Mouse (Mus musculus): ENCODE measurements around the gene Trpv2. TPM values are rescaled to one million over a fixed set of nuclear protein-coding genes. Genes with fewer than 3 reads are reported as not detected.

Trpv2 gene
- polyA plus RNA-seq (2014; fragmentation: Illumina TruSeq; extraction: RNeasy Lipid Tissue Mini Kit (QIAGEN cat#74804); ENCODE audit: low read depth, low replicate concordance) = not detected

DNA sequence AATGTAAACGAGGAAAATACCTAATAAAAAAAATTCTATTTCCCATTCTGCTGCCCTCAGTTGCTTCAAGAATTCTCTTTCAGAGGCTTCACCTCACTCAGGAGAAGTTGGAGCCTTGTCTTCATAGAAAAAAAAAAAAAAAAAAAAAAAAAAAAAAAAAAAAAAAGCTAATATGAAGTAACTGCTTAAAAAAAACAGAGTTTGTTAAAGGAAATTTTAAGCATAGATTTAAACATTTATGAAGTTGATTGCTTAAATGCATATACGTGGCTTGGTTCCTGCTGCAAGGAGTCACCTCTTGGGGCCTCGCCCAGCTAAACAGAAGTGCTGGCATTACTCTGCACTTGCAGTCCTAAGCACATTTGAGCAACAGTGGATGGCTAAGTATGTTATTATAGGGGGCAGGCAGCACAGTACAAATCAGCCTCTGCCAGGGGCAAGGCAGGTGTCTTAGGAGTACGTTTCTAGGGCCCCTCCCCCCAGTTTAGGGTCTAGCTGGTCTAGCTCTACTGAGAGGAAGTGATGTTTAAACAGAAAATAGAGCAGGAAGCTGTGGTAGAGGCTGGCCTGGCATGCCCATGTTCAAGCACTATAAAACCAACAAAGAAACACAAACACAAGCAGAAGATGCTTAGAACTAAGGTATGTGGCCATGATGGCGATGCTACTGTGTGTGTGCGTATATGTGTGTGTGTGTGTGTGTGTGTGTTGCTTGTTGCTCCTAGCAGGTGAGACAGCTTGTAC lies at the start of gene Trpv2:
Gene Trpv2, plus strand, starts transcription at position 528 of the 744 bp plus-strand sequence.

DNA sequence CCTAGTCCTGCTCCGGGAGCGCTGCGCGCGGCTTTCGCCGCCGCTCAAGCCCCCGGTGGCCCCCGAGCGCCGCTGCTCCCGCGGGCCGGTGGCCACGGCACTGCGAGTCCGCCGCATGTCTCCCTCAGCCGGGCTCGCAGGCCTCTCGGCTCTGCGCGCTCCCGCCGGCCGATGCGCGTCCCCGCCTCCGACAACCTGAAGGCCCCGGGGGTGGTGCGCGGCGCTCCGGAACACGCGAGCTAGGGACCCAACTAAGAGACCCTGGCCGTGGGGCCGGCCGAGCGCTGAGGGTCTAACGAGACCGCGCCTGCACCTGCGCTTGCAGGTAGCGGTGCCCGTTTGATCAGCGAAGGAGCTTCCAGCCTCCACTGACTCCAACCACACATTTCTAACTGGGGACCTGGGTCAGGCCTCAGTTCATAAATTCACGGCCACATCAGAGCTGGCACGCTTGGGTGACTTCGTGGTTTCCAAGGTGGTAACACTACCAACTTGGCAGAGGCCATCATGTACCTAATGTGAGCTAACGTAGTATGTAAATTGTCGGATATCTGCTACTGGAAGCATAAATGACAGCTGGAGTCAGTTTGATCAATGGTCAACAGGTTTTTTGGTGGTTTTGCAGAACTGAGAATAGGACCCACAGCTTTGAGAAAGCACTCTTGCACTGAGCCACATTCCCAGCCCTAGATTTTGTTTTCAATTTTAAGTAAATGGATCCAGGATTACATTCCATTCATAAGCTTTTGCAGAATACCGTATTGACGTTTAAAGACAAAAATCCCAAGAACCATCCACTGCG lies 35.0 kb upstream of the Trpv2 start, which contains the start of gene Cenpv:
Gene Cenpv, minus strand, starts transcription at position 173 of the 802 bp plus-strand sequence.

DNA sequence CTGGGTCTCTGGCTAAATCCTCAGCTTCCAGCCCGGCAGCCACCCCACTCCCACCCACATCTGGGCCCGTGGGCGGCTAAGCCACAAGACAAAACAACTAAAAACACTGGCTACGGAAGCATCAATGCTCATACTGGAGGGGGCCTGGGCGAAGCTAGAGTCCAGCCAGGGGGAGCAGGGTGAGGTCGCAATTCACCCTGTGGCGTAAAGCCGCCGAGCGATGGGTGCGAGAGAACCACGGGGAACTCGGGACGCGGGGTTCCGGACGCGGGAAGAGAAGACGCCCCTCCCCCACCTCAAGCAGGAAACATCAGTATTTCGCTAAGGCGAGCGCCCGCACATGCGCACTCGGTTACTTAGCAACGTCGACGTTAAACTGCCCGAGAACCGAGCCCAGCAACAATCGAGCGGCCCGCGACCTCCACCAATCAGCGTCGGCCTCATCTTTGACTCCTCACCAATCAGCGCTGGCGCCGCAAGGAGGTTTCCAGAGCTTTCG lies 23.5 kb upstream of the Trpv2 start, which contains the start of gene Ubb:
Gene Ubb, plus strand, starts transcription at position 445 of the 499 bp plus-strand sequence.

DNA sequence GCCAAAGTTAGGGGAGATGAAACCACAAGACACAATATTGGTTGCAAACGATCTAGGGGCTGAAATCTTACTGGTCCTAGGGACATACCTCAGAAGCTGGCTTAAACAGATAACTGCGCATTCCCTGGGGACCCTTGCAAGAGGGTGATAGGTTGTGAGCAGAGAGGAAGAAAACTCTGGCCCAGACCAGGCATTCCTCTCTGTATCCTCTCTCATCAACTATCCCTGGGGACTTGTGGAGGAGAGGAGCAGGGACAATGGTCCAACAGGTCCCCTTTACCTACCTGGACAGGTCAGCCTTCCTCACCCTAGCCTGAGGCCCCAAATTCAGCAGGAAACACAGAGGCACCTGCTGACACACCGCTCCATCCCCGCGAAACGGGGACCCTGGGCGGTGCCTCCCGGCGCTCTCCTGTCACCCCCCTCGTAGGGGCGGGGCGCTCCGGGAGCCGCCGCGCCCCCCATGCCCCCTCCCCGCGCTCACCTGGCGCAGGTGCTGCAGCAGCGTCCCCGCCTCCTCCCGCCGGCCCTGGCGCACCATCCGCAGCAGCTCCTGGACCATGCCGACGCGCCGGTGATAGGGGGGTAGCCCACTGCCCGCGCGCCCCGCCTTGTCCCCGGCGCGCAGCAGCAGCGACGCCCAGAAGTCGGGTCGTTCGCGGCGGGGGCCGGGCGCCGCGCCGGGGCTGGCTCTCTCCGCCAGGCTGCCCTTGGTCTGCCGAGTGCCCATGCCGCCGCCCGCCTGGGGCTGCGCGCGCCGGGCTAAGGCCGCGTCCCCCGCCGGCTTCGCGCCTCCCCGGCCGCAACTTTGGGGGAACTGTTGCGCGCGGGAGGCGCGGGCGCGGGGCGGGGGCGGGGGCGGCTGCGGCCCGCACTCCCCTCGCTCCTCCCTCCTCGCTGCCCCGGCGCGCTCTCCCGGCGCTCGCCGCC lies 73.6 kb downstream of the Trpv2 start, which contains the start of gene Lrrc75a:
Gene Lrrc75a, minus strand, starts transcription at position 863 of the 930 bp plus-strand sequence.

DNA sequence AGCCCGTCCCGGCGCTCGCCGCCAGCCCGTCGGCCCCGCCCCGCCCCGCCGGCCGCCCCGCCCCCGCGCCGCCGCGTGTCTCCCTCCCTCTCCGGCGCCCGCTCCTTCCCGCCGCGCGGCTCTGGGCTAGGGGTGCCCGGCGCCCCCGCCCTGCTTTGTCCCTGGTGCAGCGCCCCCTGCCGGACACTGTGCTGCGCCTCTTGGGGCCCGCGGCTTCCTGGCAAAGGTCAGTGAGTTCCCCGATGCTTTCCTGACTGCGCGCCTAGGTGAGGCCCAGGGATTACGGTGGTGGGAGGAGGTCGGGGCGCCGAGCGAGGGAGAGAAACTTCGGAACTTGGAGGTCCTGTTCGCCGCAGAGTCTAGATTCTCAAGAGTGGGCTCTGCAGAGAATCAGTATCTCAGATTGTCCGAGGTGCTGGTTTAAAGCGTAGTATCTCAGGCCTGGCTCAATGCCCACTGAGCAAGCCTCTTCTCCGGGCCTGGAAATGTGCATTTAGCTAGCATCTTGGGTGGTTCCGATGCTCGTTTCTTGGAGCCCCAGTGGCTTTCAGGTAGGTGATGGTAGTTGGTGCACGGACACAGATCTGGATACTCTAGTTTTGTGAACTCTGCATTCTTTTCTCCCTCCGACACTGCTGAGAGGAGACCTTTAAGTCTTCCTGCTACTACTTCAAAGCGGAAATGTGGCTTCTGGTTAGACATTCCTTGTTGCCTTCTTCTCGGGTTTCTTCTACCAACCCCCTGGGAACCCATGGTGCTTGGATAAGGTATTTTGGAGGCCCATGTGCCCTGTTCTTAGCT lies 74.5 kb downstream of the Trpv2 start, which contains the start of gene Mmgt2:
Gene Mmgt2, plus strand, starts transcription at position 74 of the 801 bp plus-strand sequence.

Other genes starting within 250 kb of the Trpv2 start
- 2.3 TPM for gene Pigl, start 116.0 kb upstream of the Trpv2 start, polyA plus RNA-seq (2014; fragmentation: Illumina TruSeq; extraction: RNeasy Lipid Tissue Mini Kit (QIAGEN cat#74804); ENCODE audit: low read depth, low replicate concordance)
- 143 TPM for gene Ncor1, start 115.9 kb upstream of the Trpv2 start, polyA plus RNA-seq (2014; fragmentation: Illumina TruSeq; extraction: RNeasy Lipid Tissue Mini Kit (QIAGEN cat#74804); ENCODE audit: low read depth, low replicate concordance)
- 386 TPM for gene Cenpv, start 35.2 kb upstream of the Trpv2 start, polyA plus RNA-seq (2014; fragmentation: Illumina TruSeq; extraction: RNeasy Lipid Tissue Mini Kit (QIAGEN cat#74804); ENCODE audit: low read depth, low replicate concordance)
- 138 TPM for gene Ubb, start 23.3 kb upstream of the Trpv2 start, polyA plus RNA-seq (2014; fragmentation: Illumina TruSeq; extraction: RNeasy Lipid Tissue Mini Kit (QIAGEN cat#74804); ENCODE audit: low read depth, low replicate concordance)
- gene Lrrc75a, start 74.0 kb downstream of the Trpv2 start, polyA plus RNA-seq (2014; fragmentation: Illumina TruSeq; extraction: RNeasy Lipid Tissue Mini Kit (QIAGEN cat#74804); ENCODE audit: low read depth, low replicate concordance) = 7.3 TPM
- 2.9 TPM for gene Mmgt2, start 74.2 kb downstream of the Trpv2 start, polyA plus RNA-seq (2014; fragmentation: Illumina TruSeq; extraction: RNeasy Lipid Tissue Mini Kit (QIAGEN cat#74804); ENCODE audit: low read depth, low replicate concordance)
- gene Zfp287, start 157.4 kb downstream of the Trpv2 start, polyA plus RNA-seq (2014; fragmentation: Illumina TruSeq; extraction: RNeasy Lipid Tissue Mini Kit (QIAGEN cat#74804); ENCODE audit: low read depth, low replicate concordance) = 6.9 TPM
- gene Gm10428, start 178.6 kb downstream of the Trpv2 start, polyA plus RNA-seq (2014; fragmentation: Illumina TruSeq; extraction: RNeasy Lipid Tissue Mini Kit (QIAGEN cat#74804); ENCODE audit: low read depth, low replicate concordance) = not detected
- gene Zfp286, start 215.0 kb downstream of the Trpv2 start, polyA plus RNA-seq (2014; fragmentation: Illumina TruSeq; extraction: RNeasy Lipid Tissue Mini Kit (QIAGEN cat#74804); ENCODE audit: low read depth, low replicate concordance) = 44.9 TPM
- gene Trim16, start 245.7 kb downstream of the Trpv2 start, polyA plus RNA-seq (2014; fragmentation: Illumina TruSeq; extraction: RNeasy Lipid Tissue Mini Kit (QIAGEN cat#74804); ENCODE audit: low read depth, low replicate concordance) = 0.08 TPM

Data from testis, adult 10 weeks (tissue).